Mouse (Mus musculus) heart, adult 9 months (tissue): ENCODE data around the gene Ifnab.

Experiments used
- DNase-seq, 2 experiments: peaks; one replicate each; pipeline ENCODE4 v3.0.0; 2022; ENCODE audit warnings: low spot score in 2 of 2

Gene Ifnab

DNA sequence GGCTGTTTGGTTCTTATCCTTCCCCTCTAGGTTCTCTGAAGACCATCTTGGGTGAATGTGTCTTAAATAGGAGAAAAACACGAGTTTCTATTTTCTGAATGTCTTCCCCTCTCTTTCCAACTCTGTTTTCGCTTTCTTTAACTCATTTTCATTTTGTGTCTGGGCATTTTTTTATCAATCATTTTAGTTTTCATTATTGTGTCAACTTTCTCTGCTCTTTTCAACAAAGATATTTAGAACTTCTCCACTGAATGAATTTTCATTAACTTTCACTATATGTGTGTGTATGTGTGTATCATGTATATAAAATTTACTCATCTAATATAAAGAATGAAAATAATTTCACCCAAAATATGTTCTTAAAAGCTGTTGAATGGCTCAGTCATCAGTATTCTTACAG, at the start of gene Ifnab:
Gene Ifnab, minus strand, starts transcription at position 101 of the 400 bp plus-strand sequence.
- DNase-seq, result no peak

DNA sequence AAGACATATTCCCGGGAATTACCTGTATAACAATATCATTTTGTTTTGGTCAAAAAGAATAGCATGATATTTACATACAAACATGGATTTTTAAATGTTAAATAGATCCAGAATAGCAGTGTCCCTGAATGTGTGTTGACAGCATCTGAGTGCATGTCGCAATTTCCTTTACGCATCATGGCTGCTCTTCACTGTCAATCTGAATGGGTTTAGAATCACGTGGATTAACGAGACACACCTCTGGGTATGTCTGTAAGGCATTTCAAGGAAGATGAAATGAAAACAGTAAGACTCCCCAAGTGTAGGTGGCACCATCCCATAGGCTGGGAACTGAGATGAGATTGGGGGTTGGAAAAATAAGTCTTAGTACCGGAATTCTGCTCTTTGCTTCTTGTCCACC, 47.9 kb upstream of the Ifnab start:
- DNase-seq, result no peak

DNA sequence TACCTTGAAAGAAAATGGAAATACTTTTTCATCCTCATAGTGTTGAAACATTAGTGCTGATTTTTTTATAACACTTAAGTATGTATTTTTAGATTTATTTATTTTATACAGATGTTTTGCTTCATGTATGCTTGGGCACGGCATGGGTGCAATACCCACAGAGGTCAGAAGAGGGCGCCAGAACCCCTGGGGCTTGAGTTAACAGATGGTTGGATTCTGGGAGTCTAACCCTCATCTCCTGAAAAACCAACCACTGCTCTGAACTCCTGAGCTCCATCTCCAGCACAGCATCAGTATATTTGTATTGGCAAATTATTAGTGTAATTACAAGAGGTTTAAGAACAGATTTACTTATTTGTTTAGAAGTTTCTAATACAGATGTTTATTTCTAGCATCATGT, 47.3 kb upstream of the Ifnab start:
- peak in 1 of 2 experiments; percentile 63 for DNase-seq

DNA sequence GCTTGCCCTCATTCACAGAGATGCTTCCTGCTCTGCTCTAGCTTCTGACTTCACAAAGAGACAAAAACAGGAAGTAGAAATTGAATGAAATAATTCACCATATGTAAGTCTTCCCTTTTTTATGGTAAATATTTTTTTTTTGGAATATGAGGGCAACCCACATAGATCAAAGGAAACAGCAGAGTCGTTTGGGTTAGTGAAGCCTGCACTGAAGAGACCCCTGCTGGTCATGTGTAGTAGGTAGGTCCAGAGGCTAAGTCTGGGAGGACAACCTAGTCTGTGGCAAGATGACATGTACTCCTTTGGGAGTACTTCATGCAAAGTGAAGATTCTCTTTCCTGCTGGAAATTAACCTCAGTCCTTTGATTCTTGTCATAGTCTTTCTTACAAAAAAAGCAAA, 36.2 kb upstream of the Ifnab start:
- no peak for DNase-seq

DNA sequence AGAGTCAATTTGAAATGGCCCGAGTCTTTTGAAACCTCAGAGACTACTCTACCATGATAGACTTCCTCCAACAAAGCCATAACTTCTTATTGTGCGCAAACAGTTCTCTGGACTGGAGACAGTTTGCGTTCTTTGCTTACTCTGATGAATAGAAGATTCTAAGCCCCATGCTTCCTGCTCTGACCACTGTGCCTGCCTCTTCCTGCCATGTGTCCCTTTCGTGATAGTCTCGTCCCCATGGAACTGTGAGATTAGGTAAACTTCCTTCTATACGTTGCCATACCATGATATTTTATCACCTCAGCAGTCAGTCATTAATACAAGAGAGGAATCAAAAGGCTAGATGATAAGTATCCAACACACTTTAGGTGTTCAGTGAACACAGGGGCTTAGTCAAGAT, 35.6 kb upstream of the Ifnab start:
- no peak for DNase-seq

DNA sequence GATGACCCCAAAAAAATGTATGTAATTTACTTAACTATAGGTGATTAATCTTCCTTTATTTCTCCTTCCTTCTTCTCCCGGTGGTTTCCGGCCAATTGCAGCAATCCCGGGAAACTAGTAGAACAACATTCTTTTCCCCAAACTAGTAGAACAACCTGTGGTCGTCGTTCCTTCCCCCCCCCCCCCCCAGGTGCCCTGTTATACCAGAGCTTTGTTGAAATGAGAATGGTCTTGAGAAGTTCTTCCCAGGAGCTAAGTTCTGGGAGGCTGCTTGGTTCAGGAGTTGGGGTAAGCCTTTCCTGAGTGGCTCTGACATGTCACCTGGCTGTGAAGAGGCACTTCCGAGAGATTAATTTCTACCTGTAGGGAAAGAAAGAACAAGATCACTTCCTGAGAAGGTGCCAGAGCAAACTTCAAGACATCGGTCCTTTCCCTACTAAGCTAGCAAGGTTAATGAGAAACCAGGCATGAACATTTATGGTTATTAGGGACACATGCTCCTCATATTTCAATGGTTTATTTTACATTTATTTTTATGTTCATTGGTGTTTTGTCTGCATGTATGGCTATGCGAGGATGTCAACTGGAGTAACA, 32.4 kb upstream of the Ifnab start:
- no peak for DNase-seq

DNA sequence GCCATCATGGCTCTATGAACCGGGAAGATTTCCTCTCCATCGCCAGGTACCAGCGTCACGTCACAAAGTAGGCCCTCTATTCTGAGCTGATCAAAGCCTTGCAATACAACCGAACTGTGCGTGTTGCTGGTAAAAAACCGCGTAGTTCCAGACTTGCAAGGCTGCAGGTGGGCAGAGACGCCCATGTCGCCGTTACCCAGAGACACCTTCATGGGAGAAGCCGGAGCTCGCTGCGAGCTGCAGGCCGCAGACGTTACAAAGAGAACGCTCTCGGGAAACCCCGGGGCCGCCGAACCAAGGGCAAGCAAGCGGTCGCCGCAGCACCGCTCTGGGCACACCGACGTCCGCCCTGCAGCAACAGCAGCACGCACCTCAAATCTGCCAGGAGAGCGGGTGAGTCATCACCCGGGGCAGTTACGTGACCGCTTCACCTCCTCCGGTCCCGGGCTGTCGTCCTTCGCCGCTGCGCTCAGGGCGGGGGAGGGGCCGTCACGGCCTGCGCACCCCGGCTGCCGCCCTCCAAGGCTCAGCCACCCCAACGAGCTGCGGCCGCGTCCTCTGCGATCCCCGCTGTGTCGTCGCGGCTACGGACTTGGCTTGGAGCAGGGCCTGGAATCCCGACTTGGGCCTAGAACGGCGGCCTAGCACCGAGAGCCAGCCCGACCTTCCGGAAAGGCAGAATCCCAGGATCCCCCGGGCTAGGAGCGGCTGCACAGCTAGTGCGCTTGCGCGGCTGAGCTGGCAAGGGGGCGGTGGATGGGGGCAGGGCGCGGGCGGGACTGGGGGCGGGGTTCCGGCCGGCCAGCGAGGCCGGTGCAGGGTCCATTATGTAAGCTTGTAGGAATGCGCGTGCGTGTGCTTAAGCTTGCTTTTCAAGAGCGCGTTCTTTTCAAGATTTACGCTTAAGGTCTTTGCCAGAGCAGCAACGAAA, 30.9 kb upstream of the Ifnab start, which contains the start of the genes Gm26566 and Klhl9:
Gene Gm26566, plus strand, starts transcription at position 15 of the 931 bp plus-strand sequence.
Gene Klhl9, minus strand, starts transcription at position 675 of the 931 bp plus-strand sequence.
- peak; percentile 92 to 93 for DNase-seq

DNA sequence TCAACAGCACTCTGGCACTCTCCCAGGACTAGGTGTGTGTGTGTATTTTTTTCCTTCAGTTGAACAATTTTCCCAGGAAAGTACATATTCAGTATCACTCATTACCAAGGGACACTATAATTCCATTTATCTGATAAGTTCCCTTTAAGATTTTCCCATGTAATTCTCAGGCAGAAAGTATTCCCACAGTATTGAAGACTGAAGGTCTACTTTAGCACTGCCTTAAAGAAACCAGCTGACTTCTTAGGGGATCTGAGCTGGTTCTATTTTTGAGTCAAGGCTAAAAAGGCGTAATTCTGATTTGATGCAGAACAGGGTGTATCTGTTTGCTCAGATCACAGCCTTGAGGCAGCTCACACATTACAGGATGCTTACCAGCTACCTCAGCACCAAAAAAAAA, 27.6 kb upstream of the Ifnab start:
- no peak for DNase-seq

DNA sequence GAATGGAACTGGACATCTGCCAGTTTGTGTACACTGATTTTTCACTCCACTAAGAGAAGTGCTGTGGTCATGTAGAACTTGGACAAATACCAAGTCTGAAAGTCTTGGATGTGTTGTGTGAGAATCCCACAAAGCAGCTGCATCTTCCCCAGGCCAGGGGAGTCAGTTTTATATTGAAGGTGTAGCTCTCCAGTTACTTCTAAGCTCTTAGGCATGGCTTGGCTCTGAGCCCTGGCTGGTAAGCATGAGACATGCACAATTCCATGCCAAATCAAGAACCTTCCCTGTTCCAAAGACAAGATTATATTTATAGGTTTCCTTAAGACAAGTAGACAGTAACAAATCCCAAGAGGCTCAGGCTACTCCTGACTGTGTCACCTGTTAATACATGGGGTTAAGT, 23.9 kb upstream of the Ifnab start:
- DNase-seq, result no peak

DNA sequence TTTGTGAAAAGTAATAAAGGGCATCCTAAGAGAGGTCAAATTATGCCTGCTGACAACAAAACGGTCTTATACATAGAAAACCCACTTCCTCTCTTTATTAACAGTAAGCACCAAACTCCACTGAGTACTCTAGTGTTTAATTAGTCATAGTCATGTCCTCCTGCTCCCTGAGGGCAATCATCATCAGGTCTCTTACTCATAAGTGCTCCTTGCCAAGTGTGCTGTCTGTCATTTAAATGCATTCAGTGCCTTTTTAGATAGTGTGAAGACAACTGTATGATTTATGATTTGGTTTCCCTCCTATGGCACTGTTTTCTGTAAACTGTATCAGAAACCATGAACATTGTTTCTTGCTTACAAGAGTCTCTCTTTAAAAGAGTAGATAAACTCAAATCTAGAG, 23.1 kb upstream of the Ifnab start:
- no peak for DNase-seq

DNA sequence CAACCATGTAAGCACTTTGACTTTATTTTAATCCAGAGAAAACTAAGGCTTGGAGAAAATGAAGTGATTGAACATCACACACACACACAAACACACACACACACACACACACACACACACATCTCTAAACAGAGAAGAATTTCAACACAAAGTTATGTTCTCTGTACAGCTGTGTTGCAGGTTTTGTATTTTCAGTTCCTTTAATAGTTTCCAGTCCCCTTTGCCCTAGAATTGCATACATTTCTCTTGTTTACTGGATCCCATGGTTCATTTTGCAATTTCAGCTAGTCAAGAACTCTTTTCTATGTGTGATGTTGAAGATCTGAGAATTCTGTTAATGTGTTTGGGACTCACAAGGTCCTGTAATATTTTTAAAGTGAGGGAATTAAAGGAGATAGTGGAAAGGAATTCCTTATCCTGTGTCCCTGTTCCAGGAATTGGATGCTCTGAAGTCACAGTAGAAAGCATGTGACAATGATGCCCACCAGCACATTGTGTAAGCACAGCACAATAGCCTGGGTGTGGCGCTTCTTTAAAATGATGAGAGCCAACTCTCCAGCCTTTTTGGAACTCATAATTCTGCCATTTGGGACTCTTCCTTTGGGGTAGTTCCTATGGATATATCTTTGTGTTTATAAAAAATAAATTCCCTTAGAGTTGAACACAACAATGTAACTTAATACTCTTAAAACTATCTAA, 16.1 kb upstream of the Ifnab start:
- no peak for DNase-seq

DNA sequence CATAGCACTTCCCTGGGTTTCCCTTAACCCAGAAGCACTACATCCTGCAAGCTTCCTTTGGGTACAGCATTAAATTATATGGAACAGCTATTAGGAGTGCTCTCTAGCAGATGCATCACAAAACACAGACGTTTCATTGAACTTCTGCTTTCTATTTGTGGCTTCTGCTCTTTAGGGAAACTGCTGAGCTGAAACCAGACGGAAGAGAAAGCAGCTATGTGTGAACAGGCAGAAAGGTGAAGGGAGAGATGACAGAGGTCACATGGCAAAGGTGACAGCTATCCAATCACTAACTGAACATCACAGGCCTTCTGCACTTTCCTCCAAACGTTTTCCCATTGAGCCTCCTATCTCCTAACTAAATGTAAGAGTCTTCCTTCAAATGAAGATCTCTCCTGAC, 14.8 kb upstream of the Ifnab start:
- DNase-seq, result peak in 1 of 2 experiments; percentile 34

DNA sequence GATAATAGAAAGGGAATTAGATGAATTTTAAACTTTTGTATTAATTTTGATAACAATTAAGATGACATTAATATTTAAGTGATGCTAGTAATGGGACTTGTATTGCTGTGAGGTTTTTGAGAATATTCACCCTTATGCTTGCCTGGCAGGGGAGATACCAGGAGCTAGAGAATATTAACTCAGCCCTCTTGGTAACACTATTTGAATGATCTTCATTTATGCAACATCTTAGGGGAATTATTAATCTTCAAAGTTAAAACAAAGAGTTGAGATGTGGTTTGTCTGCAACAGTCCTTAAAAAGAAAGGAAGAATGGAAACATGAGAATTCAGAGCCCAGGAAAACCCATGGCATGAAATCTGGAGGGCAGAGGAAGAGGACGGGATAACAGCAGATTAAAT, 8.1 kb upstream of the Ifnab start:
- no peak for DNase-seq

DNA sequence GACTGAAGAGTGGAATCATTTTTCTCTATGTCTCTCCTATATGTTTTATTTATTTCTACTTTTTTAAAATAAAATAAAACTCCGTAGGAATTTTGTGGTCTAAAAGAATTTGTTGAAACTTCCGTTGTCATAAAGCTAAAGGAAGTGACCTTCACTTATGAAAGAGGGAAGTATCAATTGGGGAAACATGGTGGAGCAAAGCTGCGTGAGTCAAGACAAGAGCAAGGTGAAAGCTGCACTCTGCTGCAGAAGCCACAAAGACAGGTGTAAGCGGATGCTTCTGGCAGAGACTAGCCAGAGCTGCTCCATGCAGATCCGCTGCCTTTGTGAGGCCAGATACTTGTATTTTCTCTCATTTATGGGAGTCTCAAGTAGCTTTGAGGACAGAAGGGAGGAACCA, 7.6 kb upstream of the Ifnab start:
- DNase-seq, result no peak

DNA sequence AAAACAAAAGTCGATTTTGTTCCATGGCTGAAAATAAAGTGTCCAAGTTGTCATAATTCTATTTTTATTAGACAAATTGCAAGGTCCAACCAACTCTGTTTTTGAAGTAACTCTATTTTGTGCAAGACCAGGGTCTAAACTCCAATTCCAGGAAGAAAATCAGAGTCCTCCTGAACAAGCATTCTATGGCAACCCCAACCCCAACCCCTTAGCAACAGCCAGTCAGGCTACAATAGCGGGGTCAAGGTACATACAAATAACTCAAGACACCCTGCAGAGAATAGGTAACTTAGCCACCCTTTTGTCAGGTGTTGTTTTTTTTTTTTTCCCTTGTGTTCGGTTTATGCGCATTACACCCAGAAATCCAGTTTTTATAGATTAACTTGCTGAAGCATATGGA, 6.6 kb upstream of the Ifnab start:
- no peak for DNase-seq

DNA sequence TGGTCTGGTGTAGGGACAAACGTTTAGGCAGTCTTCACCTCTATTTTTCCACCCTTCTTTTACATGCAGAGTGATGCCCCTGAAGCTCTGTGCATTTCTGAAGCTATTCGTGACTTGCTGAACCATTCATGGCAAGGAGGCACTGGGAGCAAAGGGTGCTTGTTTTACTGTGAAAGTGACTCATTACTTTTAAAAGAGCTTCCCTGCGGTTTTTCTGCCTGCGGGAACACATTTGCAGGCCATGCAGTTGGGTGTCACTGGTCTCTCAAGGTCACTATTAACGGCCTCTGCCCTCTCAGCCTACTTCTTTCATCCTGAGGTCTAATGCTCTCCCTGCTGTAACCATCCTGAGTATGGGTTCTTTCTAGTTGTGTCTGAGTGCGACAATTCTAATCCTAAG, 5.9 kb upstream of the Ifnab start:
- no peak for DNase-seq

DNA sequence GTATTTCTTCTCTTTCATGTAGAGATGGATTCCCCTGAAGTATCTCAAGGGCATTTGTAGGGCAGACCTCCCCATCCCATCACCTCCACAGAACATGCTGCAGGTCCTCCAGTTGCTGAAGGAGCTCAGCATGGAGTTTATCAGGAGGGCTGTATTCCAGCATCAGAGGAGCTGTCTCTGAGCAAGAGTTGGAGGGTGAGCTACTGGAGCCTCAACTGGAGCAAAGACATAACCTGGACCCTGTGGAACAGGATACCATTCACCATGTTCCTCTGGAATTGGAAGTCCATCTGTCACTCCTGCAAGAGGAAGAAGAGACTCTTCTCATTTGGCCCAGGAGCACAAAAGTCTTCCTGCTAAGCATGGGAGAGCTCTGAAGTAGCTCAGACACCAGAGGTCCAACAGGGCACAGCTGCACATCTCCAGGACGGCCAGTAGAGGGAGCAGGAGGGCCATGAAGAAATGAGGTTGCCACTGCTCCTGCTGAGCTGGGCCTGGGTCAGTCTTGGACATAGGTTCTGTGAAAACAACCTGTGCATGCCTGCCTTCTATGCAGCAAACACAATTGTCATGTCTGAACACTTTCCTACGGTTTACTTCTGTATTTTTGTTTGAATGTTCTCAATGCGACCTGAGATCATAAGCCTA, 5.2 kb upstream of the Ifnab start:
- DNase-seq, result peak; percentile 38 to 63

DNA sequence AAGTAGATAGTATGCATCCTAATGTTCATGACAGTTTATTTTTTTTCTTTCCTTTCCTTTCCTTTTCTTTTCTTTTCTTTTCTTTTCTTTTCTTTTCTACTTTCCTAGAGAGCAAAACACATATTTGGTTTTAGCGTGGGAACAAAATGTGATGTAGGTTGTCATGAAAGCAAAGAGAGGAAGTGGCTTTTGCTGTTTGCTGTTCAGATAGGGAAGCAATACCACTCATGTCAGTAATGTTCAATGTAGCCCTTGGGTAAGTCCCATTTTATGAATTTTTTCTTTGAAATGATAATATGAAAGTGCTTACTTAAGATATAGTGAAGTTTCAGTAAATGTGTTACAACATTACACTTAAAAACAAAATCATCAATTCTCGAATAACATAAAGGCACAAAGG, 2.2 kb upstream of the Ifnab start:
- no peak for DNase-seq

DNA sequence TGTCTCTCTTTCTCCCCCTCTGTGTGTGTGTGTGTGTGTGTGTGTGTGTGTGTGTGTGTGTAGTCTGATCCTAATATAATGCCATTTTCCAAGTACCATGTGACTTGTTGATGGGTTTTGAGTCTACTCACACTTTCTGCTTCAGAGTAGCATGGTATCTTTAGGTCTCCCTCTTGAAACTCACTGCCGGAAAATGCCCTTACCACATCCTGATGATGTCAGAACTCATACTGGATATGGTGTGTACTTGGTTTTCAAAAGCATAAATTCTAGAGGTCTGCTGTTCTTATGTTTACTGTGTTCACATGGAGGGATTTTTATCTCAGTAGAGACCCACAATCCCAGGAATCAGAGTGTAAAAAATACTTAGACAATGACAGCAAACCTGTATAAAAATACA, 1.4 kb upstream of the Ifnab start:
- no peak for DNase-seq

DNA sequence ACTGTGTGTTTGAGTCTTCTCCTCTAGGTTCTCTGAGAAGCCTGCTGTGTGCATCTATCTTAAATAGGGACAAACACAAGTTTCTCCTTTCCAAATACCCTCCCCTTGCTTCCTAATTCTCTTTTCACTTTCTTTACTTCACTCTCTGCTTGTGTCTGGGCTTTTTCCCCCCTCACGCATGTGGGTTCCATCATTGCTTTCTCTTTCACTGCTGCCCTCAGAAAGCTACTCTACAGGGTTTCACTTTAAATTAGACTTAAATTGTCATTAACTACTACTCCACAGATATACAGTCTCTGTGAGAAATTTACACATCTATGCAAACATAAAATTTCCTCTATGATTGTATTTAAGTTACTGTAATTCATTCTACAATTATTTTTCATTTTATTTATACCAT, 7.3 kb downstream of the Ifnab start, which contains the start of gene Ifna2:
Gene Ifna2, minus strand, starts transcription at position 101 of the 400 bp plus-strand sequence.
- no peak for DNase-seq

DNA sequence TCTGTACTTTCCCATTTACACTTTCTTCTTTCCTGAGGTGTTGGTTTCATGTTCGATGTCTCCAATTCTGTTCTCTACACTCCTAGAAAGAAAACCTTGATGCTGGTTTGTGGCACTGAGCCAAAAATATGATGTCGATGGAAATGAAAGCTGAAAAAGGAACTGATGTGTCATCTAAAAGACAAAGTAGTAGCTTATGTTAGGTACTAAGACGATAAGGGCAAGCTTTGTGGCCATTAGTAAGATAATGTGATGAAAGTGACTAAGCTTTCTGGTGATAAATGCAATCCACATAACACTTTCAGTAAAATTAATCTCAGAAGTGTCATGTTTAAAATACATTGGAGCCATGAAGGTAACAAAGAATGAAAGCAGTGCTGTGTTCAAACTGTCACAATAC, 9.8 kb downstream of the Ifnab start:
- DNase-seq, result no peak

DNA sequence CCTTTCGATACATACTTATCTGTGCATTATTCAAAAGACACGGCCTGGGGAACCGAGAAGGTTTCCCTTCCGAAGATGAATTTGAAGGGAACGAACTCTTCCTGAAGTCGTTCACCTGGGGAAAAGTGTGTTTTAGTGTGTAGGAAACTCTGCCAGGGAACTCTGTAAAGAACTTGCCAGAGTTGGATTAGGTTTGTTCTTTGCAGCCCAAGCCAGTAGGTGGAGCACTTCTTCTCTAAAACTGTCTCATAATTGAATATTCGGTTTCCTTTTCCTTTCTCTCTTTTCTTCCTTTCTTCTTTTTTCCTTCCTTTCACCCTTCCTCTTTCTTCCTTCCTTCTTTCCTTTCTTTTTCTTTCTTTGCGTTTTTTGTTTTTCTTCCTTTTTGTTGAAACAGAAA, 10.8 kb downstream of the Ifnab start:
- DNase-seq, result no peak
